Mouse (Mus musculus): ENCODE measurements at regions not wholly inside any gene's neighbourhood (a gene's known extent, or its start where the extent isn't known, plus 50 kb on each side); places are given as distances from the start of the nearest gene placed in this dataset.
"Not testable (repeated sequence)": the region's sequence is repeated elsewhere in the genome, so short reads cannot be mapped to it uniquely, and the experiment has no call there.

GRCm38 (mm10) chr1:146955688-146956214, 461.2 kb downstream of the Brinp3 start:
- DNase-seq = no peak

GRCm38 (mm10) chr1:146956347-146956746, 461.8 kb downstream of the Brinp3 start:
- DNase-seq = no peak

DNA sequence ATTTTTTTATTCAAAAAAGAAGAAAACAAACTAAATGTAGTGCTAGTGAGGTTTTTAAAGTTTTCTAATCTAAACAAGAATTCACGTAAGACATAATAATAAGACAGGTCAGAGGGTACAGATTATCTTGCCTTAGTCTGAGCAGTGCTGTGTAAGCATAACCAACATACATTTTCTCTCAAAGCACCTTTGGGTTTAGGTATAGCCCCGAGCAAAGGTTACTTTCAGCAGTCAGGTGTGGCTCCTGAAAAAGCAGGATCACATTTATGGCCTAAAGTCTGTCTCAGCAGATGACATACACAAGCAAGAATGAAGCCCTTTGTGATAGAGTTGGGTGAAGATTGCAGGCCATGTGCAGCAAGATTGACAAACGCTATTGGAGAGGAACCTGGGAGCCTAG, 465.9 kb downstream of the Brinp3 start:
- no peak for DNase-seq

DNA sequence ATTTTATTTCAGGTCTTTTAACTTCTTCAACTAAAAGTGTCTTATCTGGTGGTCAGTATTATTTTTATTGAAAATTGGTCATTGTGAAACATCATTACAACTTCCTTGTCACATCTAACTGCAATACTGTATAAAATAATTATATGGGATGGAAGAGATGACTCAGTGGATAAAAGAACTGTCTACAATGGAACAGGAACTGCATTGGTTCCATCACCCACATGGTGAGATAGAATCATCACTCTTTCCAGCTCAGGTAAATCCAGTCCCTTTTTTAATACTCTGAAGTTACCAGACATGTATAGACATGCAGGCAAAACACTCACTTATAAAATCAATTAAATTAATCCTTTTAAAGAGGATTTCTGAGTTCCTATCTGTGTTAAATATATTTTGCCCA, 473.0 kb downstream of the Brinp3 start:
- no peak for DNase-seq

- DNase-seq = no peak
Measured at GRCm38 (mm10) chr1:146967993-146968392, 473.4 kb downstream of the Brinp3 start.

DNA sequence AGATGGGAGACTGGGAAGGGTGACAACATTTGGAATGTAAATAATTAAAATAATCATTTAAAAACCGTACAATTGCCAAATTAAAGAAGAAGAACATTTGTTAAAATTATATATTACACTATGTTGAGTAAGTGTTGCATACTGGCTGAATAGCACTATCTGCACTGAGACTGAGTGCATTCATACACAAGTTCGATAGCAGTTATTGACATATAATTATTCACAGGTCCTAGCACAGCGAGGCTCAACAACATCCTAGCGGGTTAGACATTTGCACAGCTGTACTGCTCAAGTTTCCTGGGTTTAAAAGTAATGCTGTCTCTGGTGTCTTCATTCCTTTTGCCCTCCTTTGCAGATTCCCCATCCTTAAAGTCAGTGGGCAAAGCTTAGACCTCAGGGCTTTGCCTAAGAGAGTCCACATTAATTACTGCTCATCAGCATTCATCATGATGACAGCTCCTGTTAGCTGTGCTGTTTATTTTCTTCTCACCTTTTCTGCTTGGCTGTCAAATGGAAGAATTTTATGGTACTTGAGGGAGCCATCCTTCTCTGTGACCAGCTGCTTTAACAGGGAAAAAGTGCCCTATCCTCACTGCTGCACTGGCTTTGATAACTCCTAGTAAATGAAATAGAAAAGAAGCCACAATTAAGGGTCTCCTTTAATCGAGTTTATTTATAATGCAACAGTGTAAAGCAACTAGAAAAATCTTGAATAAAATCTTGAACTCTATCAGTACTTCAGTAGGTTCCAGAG, 489.1 kb downstream of the Brinp3 start:
- no peak for DNase-seq

DNA sequence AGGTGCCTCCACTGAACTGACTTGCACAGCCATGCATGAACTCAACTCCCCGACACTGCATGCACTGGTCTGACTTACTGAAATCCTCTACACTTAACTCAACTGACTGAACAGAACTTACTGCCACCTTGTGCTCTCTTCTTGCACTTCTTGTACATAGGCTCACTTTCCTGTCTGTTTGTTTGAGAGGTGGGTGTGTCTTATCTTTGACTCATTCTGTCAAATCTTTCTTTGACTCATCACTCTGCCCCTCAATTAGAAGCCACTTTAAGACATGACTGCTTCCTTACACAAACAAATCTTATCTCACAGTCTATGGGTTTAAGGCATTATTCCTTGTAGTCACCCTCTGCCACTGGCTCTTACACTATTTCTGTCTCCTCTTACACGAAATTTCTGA, 505.5 kb downstream of the Brinp3 start:
- no peak for DNase-seq

DNA sequence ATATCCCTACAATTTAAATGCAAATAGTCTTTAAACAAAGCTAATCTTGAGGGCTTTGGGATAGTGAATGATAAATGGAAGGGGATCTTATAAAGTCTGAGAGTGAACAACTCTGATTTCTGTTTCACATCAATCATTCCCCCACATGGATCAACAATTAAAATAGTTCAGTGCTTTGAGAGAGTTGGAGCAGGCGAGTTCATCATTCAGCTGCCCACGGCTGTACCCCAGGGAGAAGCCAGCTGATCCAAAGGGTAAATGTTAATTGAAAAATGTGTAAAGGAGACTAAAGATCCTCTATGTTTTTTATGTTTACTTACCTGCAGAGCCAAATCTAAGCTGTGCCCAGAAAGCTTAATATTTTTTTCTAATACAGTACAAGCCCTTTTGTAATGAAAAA, 553.2 kb downstream of the Brinp3 start:
- DNase-seq = no peak

GRCm38 (mm10) chr1:147058504-147058903, 563.9 kb downstream of the Brinp3 start:
- no peak for DNase-seq

DNA sequence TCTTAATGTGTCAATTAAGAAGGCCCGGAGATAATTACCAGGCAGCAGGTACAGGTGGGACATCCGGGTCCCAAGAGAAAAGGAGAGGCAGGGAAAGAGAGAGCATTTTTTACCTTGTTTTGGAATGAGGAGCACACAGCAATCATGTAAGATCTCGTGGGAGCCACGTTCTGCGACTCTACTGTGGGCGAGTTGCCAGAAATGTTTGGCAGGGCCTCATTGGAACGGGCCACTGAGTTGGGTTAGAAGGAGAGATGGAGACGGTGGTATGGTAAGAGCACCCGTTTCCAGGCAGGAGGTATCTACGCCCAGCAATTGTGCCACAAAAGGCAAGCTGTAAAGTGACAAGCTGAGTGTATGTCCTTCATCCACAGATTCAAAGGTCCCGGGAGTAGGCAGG, 579.6 kb downstream of the Brinp3 start:
- DNase-seq = no peak

DNA sequence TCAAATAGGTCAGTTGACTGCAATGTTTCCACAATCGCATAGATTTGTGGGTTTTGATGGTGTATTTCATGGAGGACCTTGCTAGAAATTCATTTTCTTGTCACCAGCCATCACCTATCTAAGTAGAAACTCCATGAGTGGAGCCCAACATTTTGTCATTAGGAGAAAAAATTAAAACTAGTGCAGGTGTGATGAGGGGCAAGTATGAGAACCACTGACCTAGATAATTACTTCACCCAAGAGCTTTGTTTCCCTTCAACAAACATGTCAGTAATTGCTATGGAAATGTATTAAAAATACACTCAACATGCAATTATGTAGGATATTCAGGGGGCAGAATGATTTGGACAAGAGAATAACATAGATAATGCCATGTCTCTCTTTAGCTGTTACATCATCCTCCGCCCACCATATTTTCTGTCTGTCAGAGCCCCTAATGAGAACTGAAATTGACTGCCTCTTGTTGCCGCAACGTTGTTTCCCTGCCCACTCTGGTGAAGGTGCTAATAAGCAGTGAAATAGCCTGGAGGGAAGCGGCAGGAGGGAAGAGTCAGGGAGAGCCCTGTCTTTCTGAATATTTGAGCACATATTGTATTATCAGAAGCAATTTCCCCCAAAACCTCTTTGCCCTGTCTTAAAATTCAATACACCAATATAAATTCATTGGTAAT, 589.7 kb downstream of the Brinp3 start:
- DNase-seq = no peak

- no peak for DNase-seq
Measured at GRCm38 (mm10) chr1:147125541-147125940, 631.0 kb downstream of the Brinp3 start.

GRCm38 (mm10) chr1:147138176-147138575, 643.6 kb downstream of the Brinp3 start:
- DNase-seq = peak; percentile 5

GRCm38 (mm10) chr1:147175350-147175749, 680.8 kb downstream of the Brinp3 start:
- no peak for DNase-seq

- no peak for DNase-seq
Measured at GRCm38 (mm10) chr1:147186799-147187198, 692.2 kb downstream of the Brinp3 start.

DNA sequence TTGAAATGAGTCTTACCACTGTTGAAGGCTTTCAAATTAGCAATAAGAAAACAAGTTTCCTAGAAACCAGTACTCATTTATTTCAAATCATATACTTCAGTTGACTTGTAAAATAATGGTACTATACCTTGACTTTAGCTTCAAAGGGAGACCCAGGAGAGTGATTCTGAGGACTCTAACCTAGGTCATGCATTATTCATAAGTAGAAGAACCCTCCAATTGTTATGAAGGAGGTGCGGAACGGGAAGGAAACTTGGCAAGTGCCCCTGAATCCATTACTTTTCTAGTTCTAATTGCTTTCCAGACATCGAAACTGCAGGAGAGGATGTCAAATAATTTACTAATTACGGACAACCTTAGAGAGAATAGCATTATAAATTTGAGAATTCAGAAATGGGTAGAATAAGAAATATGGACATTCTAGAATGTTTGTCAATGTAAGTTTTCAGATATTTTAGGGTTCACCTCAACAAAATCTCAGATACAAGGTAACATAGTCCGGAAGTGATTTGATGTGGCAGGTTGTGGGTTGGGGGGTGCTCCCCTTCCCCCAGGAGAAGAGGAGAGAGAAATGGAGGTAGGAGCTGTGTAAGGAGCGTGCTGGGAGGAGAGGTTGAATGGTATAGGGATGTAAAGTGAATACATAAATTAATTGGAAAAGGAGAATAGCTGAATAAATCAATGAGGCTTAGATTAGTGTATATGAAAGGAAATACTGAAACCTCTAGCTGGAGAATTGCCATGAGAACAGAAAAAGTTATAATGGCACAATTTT, 692.9 kb downstream of the Brinp3 start:
- DNase-seq = no peak

DNA sequence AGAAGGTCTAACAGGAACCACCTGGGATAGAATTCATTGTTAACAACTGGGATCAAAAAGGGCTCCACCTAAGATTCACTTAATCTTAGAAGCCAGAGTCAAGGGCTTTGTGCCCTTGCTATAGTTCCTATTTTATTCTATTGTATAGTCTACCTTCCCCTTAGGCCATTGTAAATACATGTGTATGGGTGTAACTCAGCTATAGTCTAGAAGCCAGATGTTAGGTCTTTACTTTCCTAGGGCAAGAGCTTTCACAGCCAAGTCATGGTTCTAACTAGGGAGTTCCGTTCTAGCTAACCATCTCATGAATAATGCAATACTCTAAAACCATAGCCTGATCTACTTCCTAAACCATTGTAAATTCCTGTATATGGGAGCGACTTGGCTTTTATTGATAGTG, 705.4 kb downstream of the Brinp3 start:
- DNase-seq = not testable (repeated sequence)

DNA sequence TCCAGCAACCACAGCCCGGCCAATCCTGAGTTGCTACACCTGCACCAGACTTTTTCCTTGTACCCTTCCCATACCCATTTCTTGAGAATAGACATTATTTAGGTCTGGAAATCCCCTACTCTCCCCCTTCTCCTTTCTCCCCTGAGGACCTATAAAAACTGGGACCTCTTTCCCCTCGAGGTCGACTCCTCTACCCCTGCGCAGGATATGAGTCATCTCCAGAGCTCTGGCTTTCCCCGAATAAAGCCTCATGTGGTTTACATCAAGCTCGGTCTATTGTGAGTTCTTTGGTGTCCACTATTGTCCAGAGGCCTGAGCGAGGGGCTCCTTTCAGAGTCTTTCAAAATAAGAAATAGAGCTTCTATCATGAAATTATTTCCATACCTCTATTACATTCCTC, 720.3 kb downstream of the Brinp3 start:
- not testable (repeated sequence) for DNase-seq

DNA sequence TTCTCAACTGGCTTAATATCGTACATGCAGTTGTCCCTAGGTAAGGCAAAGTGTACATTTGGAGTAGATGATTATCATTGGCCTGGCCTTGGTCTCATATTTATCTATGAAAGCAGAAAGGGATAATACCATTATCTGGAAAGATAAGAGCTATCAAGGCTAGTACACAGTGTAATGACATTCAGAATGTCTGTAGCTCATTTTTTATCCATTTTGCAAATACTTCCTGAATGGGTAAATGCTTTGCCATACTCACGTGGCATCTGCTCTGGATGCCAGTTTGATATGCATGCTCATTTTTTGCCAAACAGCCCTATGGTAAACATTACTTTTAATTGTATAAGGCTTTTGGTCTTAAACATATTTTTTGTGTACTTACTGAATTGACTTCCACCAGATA, 723.4 kb downstream of the Brinp3 start:
- DNase-seq = no peak

GRCm38 (mm10) chr1:147219438-147219837, 724.9 kb downstream of the Brinp3 start:
- no peak for DNase-seq

- no peak for DNase-seq
Measured at GRCm38 (mm10) chr1:147223232-147223925, 728.8 kb downstream of the Brinp3 start.

DNA sequence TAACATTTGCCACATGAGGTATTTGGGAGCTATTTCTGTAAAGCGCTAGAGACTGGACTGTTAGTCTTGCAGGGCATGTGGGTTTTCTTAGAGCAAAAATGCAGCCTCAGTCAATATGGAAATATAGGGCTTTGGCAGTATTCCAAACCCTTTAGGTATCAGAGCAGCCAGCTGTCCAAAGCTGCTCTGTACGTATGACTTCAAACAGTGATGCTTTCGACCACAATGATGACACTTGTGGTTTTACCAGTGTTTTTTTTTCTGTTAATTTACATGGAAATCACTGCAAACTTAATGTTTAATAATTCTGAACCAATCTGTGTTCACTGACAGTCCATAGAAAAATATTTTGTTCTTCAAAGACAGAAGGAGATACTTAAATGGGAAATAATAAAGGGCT, 743.0 kb downstream of the Brinp3 start:
- no peak for DNase-seq

GRCm38 (mm10) chr1:147239108-147239507, 744.5 kb downstream of the Brinp3 start:
- DNase-seq = no peak

All from right cerebral cortex, postnatal 14 days (tissue).